Mouse (Mus musculus): ENCODE results near the gene Efnb3.

Efnb3 gene

GRCm38 (mm10) chr11:69584008-69584407, 24.0 kb upstream of the Efnb3 start:
- WGBS = 81% methylated on average over 7 of the region's 7 CpGs

GRCm38 (mm10) chr11:69582230-69582805, 22.3 kb upstream of the Efnb3 start:
- 67% methylated on average over 9 of the region's 9 CpGs for WGBS

- WGBS = 1% methylated on average over 8 of the region's 8 CpGs
Measured at GRCm38 (mm10) chr11:69581814-69582213, 21.8 kb upstream of the Efnb3 start.

- under 1% methylated on average over 36 of the region's 36 CpGs for WGBS
Measured at GRCm38 (mm10) chr11:69581147-69581688, 21.2 kb upstream of the Efnb3 start.

- under 1% methylated on average over 25 of the region's 25 CpGs for WGBS
Measured at GRCm38 (mm10) chr11:69580572-69581146, 20.7 kb upstream of the Efnb3 start.

GRCm38 (mm10) chr11:69580091-69580514, 20.1 kb upstream of the Efnb3 start, which contains the start of the genes Wrap53 and Trp53:
Wrap53 (minus strand) TSS chr11:69580255.
Trp53 (plus strand) TSS chr11:69580359.
- 0% methylated on average over 13 of the region's 13 CpGs for WGBS

GRCm38 (mm10) chr11:69579128-69580017, 19.4 kb upstream of the Efnb3 start:
- WGBS = under 1% methylated on average over 39 of the region's 39 CpGs

- 13% methylated on average over 15 of the region's 15 CpGs for WGBS
Measured at GRCm38 (mm10) chr11:69578301-69578700, 18.3 kb upstream of the Efnb3 start.

- WGBS = 74% methylated on average over 5 of the region's 5 CpGs
Measured at GRCm38 (mm10) chr11:69576307-69576706, 16.3 kb upstream of the Efnb3 start.

- WGBS = 50% methylated on average over 3 of the region's 3 CpGs
Measured at GRCm38 (mm10) chr11:69575220-69575619, 15.2 kb upstream of the Efnb3 start.

GRCm38 (mm10) chr11:69565131-69565530, 5.1 kb upstream of the Efnb3 start:
- 62% methylated on average over 8 of the region's 8 CpGs for WGBS

- 48% methylated on average over 3 of the region's 3 CpGs for WGBS
Measured at GRCm38 (mm10) chr11:69564391-69564790, 4.4 kb upstream of the Efnb3 start.

- 77% methylated on average over 13 of the region's 13 CpGs for WGBS
Measured at GRCm38 (mm10) chr11:69563373-69563772, 3.4 kb upstream of the Efnb3 start.

GRCm38 (mm10) chr11:69560896-69561854, 1.2 kb upstream of the Efnb3 start:
- 52% methylated on average over 16 of the region's 16 CpGs for WGBS

- WGBS = 33% methylated on average over 5 of the region's 5 CpGs
Measured at GRCm38 (mm10) chr11:69559183-69559582, 822 bp downstream of the Efnb3 start.

GRCm38 (mm10) chr11:69558756-69559155, 1.2 kb downstream of the Efnb3 start:
- WGBS = 53% methylated on average over 6 of the region's 6 CpGs

GRCm38 (mm10) chr11:69557381-69557958, 2.5 kb downstream of the Efnb3 start:
- WGBS = 36% methylated on average over 14 of the region's 14 CpGs

GRCm38 (mm10) chr11:69554539-69555140, 5.4 kb downstream of the Efnb3 start:
- WGBS = 82% methylated on average over 5 of the region's 5 CpGs

GRCm38 (mm10) chr11:69553341-69553721, 6.7 kb downstream of the Efnb3 start:
- 20% methylated on average over 2 of the region's 2 CpGs for WGBS

GRCm38 (mm10) chr11:69552622-69553340, 7.2 kb downstream of the Efnb3 start:
- WGBS = 14% methylated on average over 14 of the region's 14 CpGs

Measured in cerebral cortex, adult 2 months (tissue).